Mouse (Mus musculus): ENCODE results near the gene Mlx.

Mlx gene

GRCm38 (mm10) chr11:101065002-101065401 is 22.1 kb upstream of the Mlx start:
- no peak for DNase-seq (ENCODE audit: low spot score)

GRCm38 (mm10) chr11:101066549-101067412 is 20.3 kb upstream of the Mlx start:
- peak; percentile 90 for DNase-seq (ENCODE audit: low spot score)

- peak; percentile 96 for DNase-seq (ENCODE audit: low spot score)
Measured at GRCm38 (mm10) chr11:101069391-101070188, 17.5 kb upstream of the Mlx start, which contains the start of gene Naglu. Gene Naglu (plus strand): TSS chr11:101070012.

- no peak for DNase-seq (ENCODE audit: low spot score)
Measured at GRCm38 (mm10) chr11:101070189-101070527, 16.9 kb upstream of the Mlx start.

GRCm38 (mm10) chr11:101070987-101071386 is 16.1 kb upstream of the Mlx start:
- no peak for DNase-seq (ENCODE audit: low spot score)

- no peak for DNase-seq (ENCODE audit: low spot score)
Measured at GRCm38 (mm10) chr11:101071810-101072428, 15.2 kb upstream of the Mlx start.

- no peak for DNase-seq (ENCODE audit: low spot score)
Measured at GRCm38 (mm10) chr11:101078121-101078520, 9.0 kb upstream of the Mlx start, which contains the start of gene Hsd17b1. Gene Hsd17b1 (plus strand): TSS chr11:101078411.

GRCm38 (mm10) chr11:101079746-101080145 is 7.3 kb upstream of the Mlx start:
- peak; percentile 5 for DNase-seq (ENCODE audit: low spot score)

- DNase-seq (ENCODE audit: low spot score), result no peak
Measured at GRCm38 (mm10) chr11:101080421-101080820, 6.7 kb upstream of the Mlx start.

GRCm38 (mm10) chr11:101081659-101082058 is 5.4 kb upstream of the Mlx start:
- DNase-seq (ENCODE audit: low spot score), result no peak

- peak; percentile 93 for DNase-seq (ENCODE audit: low spot score)
Measured at GRCm38 (mm10) chr11:101082208-101083082, 4.6 kb upstream of the Mlx start, which contains the start of gene Coasy. Gene Coasy (plus strand): TSS chr11:101082565.

- no peak for DNase-seq (ENCODE audit: low spot score)
Measured at GRCm38 (mm10) chr11:101083083-101083697, 3.9 kb upstream of the Mlx start.

GRCm38 (mm10) chr11:101084246-101084645 is 2.8 kb upstream of the Mlx start:
- no peak for DNase-seq (ENCODE audit: low spot score)

GRCm38 (mm10) chr11:101084811-101085210 is 2.3 kb upstream of the Mlx start:
- no peak for DNase-seq (ENCODE audit: low spot score)

- no peak for DNase-seq (ENCODE audit: low spot score)
Measured at GRCm38 (mm10) chr11:101085617-101086322, 1.3 kb upstream of the Mlx start.

GRCm38 (mm10) chr11:101086323-101086674 is 778 bp upstream of the Mlx start:
- no peak for DNase-seq (ENCODE audit: low spot score)

- DNase-seq (ENCODE audit: low spot score), result no peak
Measured at GRCm38 (mm10) chr11:101087682-101088055, 592 bp downstream of the Mlx start.

GRCm38 (mm10) chr11:101089931-101090330 is 2.9 kb downstream of the Mlx start:
- no peak for DNase-seq (ENCODE audit: low spot score)

GRCm38 (mm10) chr11:101094930-101095313 is 7.8 kb downstream of the Mlx start:
- no peak for DNase-seq (ENCODE audit: low spot score)

- peak; percentile 98 for DNase-seq (ENCODE audit: low spot score)
Measured at GRCm38 (mm10) chr11:101095314-101096024, 8.4 kb downstream of the Mlx start, which contains the start of gene Psmc3ip. Gene Psmc3ip (minus strand): TSS chr11:101095436.
